8 mouse cellular contexts compared by ENCODE assay signal in genomic region chr4:117913421-117913820, GRCm38 (mm10). TPM values are rescaled to one million over a fixed set of nuclear protein-coding genes. Genes with fewer than 3 reads are reported as not detected.
A peak's percentile ranks its signal among the peaks of the same experiment; 100 is the strongest.
DNase-seq lines count a peak whose midpoint lies in the region; ATAC-seq and TF ChIP-seq lines count a peak whose summit lies in the region.

No protein-coding gene starts in this region.

- H3K4me3 ChIP-seq in C2C12 (ENCODE audit: insufficient read depth, poor library complexity, severe bottlenecking): peak overlapping the region; percentile 83
- peak overlapping the region; percentile 60 for H3K4me3 ChIP-seq in heart, embryonic 11.5 days (ENCODE audit: low read depth, low read length)
- peak overlapping the region; percentile 87 for H3K4me3 ChIP-seq in kidney, embryonic 16.5 days (ENCODE audit: low read length)
- no peak overlapping the region for H3K4me3 ChIP-seq in thymus, adult 2 months (ENCODE audit: control insufficient read depth, insufficient read depth, low read length)

- peaks cover 63% of the 10 kb centered on the region for H3K79me2 ChIP-seq in C2C12 (ENCODE audit: control insufficient read depth, insufficient read depth)

- peaks cover 32% of the 10 kb centered on the region for H3K4me1 ChIP-seq in heart, embryonic 11.5 days (ENCODE audit: control insufficient read depth, insufficient read depth, low read length)
- peaks cover 33% of the 10 kb centered on the region for H3K4me1 ChIP-seq in kidney, embryonic 16.5 days (ENCODE audit: insufficient read depth, low read length)
- H3K4me1 ChIP-seq in thymus, adult 2 months (replicated peaks; ENCODE audit: control insufficient read depth, insufficient read depth, low read length): peaks cover 15% of the 10 kb centered on the region

- TF ChIP-seq POLR2A in brain, embryonic 14.5 days (IDR thresholded peaks at IDR 0.05; ENCODE audit: borderline replicate concordance, extremely low read depth, insufficient read depth, insufficient read length, poor library complexity, severe bottlenecking): no peak
- TF ChIP-seq POLR2A in thymus, adult 2 months (IDR thresholded peaks at IDR 0.05; ENCODE audit: control insufficient read depth, extremely low read depth, insufficient read depth, low read length, poor library complexity): no peak

- H3K27me3 ChIP-seq in C2C12 (ENCODE audit: control insufficient read depth, insufficient read depth, insufficient read length): no peaks in the 10 kb centered on the region
- no peaks in the 10 kb centered on the region for H3K27me3 ChIP-seq in heart, embryonic 11.5 days (ENCODE audit: control insufficient read depth, insufficient read depth, low read length)
- no peaks in the 10 kb centered on the region for H3K27me3 ChIP-seq in kidney, embryonic 16.5 days (ENCODE audit: insufficient read depth, low read length)
- H3K27me3 ChIP-seq in thymus, adult 2 months (ENCODE audit: control insufficient read depth, insufficient read depth, low read length): no peaks in the 10 kb centered on the region

- peak overlapping the region; percentile 77; the same call in 1 of the 2 replicates for H3K9ac ChIP-seq in heart, embryonic 11.5 days (ENCODE audit: low read depth, low read length)
- H3K9ac ChIP-seq in kidney, embryonic 16.5 days (replicated peaks; ENCODE audit: low read length): 0 out of 2 replicates have a peak overlapping the region, but pooled peaks have one; percentile 85

- no peak overlapping the region for H3K27ac ChIP-seq in heart, embryonic 11.5 days (ENCODE audit: low read depth, low read length)
- H3K27ac ChIP-seq in kidney, embryonic 16.5 days (ENCODE audit: low read length): no peak overlapping the region
- H3K27ac ChIP-seq in thymus, adult 2 months (ENCODE audit: control insufficient read depth, insufficient read depth, low read length): no peak overlapping the region

- peak overlapping the region; percentile 92 for H3K4me2 ChIP-seq in heart, embryonic 11.5 days
- peak overlapping the region; percentile 99 for H3K4me2 ChIP-seq in kidney, embryonic 16.5 days (replicated peaks; ENCODE audit: low read depth, low read length)

- H3K9me3 ChIP-seq in heart, embryonic 11.5 days (replicated peaks; ENCODE audit: control insufficient read depth, low read length): no peaks in the 10 kb centered on the region
- no peaks in the 10 kb centered on the region for H3K9me3 ChIP-seq in kidney, embryonic 16.5 days (ENCODE audit: low read length)

- ATAC-seq in heart, embryonic 11.5 days (replicated peaks; ENCODE audit: insufficient number of reproducible peaks, low FRiP score, low TSS enrichment): no peak
- ATAC-seq in kidney, embryonic 16.5 days (ENCODE audit: low FRiP score, low TSS enrichment): no peak

- no peak overlapping the region for H3ac ChIP-seq in C2C12 (ENCODE audit: control insufficient read depth, insufficient read length, low read depth)

- H3K36me3 ChIP-seq in C2C12 (ENCODE audit: control insufficient read depth, insufficient read depth): peaks cover 29% of the 10 kb centered on the region
- H3K36me3 ChIP-seq in heart, embryonic 11.5 days (ENCODE audit: control insufficient read depth, insufficient read depth, low read length): peaks cover 8% of the 10 kb centered on the region; the same call in 1 of the 2 replicates
- H3K36me3 ChIP-seq in kidney, embryonic 16.5 days (ENCODE audit: insufficient read depth, low read length): peaks cover 12% of the 10 kb centered on the region
- no peaks in the 10 kb centered on the region for H3K36me3 ChIP-seq in thymus, adult 2 months (ENCODE audit: control insufficient read depth, insufficient read depth, low read length)

- peak; percentile 40 for DNase-seq in brain, embryonic 14.5 days (ENCODE audit: low read depth)
- peak; percentile 82 for DNase-seq in lung, postnatal 36 days
- DNase-seq in thymus, adult 2 months: no peak
- DNase-seq in gastrocnemius, postnatal 4 days (ENCODE audit: low spot score in 2 of 2): no peak
- DNase-seq in frontal cortex, adult 2 months (ENCODE audit: extremely low spot score in 1 of 2, low spot score in 1 of 2): no peak

- WGBS in heart, embryonic 11.5 days (ENCODE audit: insufficient replicate concordance): 39% methylated on average over 3 of the region's 3 CpGs
- WGBS in kidney, embryonic 16.5 days: 59% methylated on average over 3 of the region's 3 CpGs
- WGBS in thymus, adult 2 months: 89% methylated on average over 3 of the region's 3 CpGs

- TF ChIP-seq CTCF in C2C12 (IDR thresholded peaks at IDR 0.05; ENCODE audit: control insufficient read depth, insufficient read depth, insufficient read length): no peak
- no peak for TF ChIP-seq CTCF in brain, embryonic 14.5 days (IDR thresholded peaks at IDR 0.05; ENCODE audit: borderline replicate concordance, extremely low read depth, insufficient read depth, insufficient read length)
- no peak for TF ChIP-seq CTCF in thymus, adult 2 months (IDR thresholded peaks at IDR 0.05; ENCODE audit: borderline replicate concordance, control insufficient read depth, extremely low read depth, insufficient read depth, low read length, poor library complexity)

- H3K79me3 ChIP-seq in C2C12 (ENCODE audit: low read depth): peaks cover 51% of the 10 kb centered on the region

TF ChIP-seq in C2C12, 6 proteins besides CTCF, POLR2A, EP300 and RAD21:
- no peak for TF ChIP-seq CEBPB (IDR thresholded peaks at IDR 0.05; ENCODE audit: low read depth)
- TF ChIP-seq MYOD1 (IDR thresholded peaks at IDR 0.05; ENCODE audit: control insufficient read depth, insufficient read length, low read depth): no peak
- no peak for TF ChIP-seq FOSL1 (IDR thresholded peaks at IDR 0.05; ENCODE audit: insufficient read depth, low read length, poor library complexity, severe bottlenecking)
- TF ChIP-seq MAX (IDR thresholded peaks at IDR 0.05): no peak
- TF ChIP-seq USF1 (IDR thresholded peaks at IDR 0.05; ENCODE audit: low read depth): no peak
- TF ChIP-seq MYOG (IDR thresholded peaks at IDR 0.05; ENCODE audit: control insufficient read depth, extremely low read depth, insufficient read length): no peak

RNA-seq across cellular contexts. Expression of gene Ipo13, which starts 1.4 kb away (rescaled TPM):
- polyA plus RNA-seq in C2C12 (2012; fragmentation: generic; extraction: Trizol): 43.6 TPM
- polyA plus RNA-seq in brain, embryonic 14.5 days (2012; rRNA removed): 116 and 126 TPM in 2 replicates
- 31.6 and 37.4 TPM in 2 replicates for polyA plus RNA-seq in heart, embryonic 11.5 days (2014; fragmentation: Nextera tagmentation; extraction: Ambion mirVana)
- 52.9 and 53.1 TPM in 2 replicates for polyA plus RNA-seq in kidney, embryonic 16.5 days (2015; fragmentation: Nextera tagmentation; extraction: Ambion mirVana)
- polyA plus RNA-seq in thymus, adult 2 months (2012; rRNA removed): 87.7 and 96.0 TPM in 2 replicates
- 100 to 1,000 TPM; 124 to 135 TPM for total RNA-seq in gastrocnemius, postnatal 4 days (2021)
- polyA plus RNA-seq in frontal cortex, adult 2 months (2012; rRNA removed): 202 and 211 TPM in 2 replicates

RNA-seq across cellular contexts. Expression of gene Artn, which starts 16.1 kb away (rescaled TPM):
- polyA plus RNA-seq in C2C12 (2012; fragmentation: generic; extraction: Trizol): 2.6 TPM
- 0.40 and 0.59 TPM in 2 replicates for polyA plus RNA-seq in brain, embryonic 14.5 days (2012; rRNA removed)
- 0.50 and 0.80 TPM in 2 replicates for polyA plus RNA-seq in heart, embryonic 11.5 days (2014; fragmentation: Nextera tagmentation; extraction: Ambion mirVana)
- polyA plus RNA-seq in kidney, embryonic 16.5 days (2015; fragmentation: Nextera tagmentation; extraction: Ambion mirVana): 3.0 and 3.5 TPM in 2 replicates
- 0.26 and 0.27 TPM in 2 replicates for polyA plus RNA-seq in thymus, adult 2 months (2012; rRNA removed)
- 1 to 10 TPM; 1.4 to 2.0 TPM for total RNA-seq in gastrocnemius, postnatal 4 days (2021)
- 4.3 TPM in 2 replicates for polyA plus RNA-seq in frontal cortex, adult 2 months (2012; rRNA removed)

RNA-seq across cellular contexts. Expression of gene Dph2, which starts 21.6 kb away (rescaled TPM):
- polyA plus RNA-seq in C2C12 (2012; fragmentation: generic; extraction: Trizol): 16.4 TPM
- 22.7 and 36.5 TPM in 2 replicates for polyA plus RNA-seq in brain, embryonic 14.5 days (2012; rRNA removed)
- polyA plus RNA-seq in heart, embryonic 11.5 days (2014; fragmentation: Nextera tagmentation; extraction: Ambion mirVana): 12.7 and 14.2 TPM in 2 replicates
- polyA plus RNA-seq in kidney, embryonic 16.5 days (2015; fragmentation: Nextera tagmentation; extraction: Ambion mirVana): 22.1 and 22.7 TPM in 2 replicates
- 38.8 and 45.8 TPM in 2 replicates for polyA plus RNA-seq in thymus, adult 2 months (2012; rRNA removed)
- 1 to 10 TPM; 4.6 to 5.3 TPM for total RNA-seq in gastrocnemius, postnatal 4 days (2021)
- polyA plus RNA-seq in frontal cortex, adult 2 months (2012; rRNA removed): 12.8 and 13.5 TPM in 2 replicates

RNA-seq across cellular contexts. Expression of gene Atp6v0b, which starts 26.3 kb away (rescaled TPM):
- polyA plus RNA-seq in C2C12 (2012; fragmentation: generic; extraction: Trizol): 296 TPM
- polyA plus RNA-seq in brain, embryonic 14.5 days (2012; rRNA removed): 453 and 682 TPM in 2 replicates
- polyA plus RNA-seq in heart, embryonic 11.5 days (2014; fragmentation: Nextera tagmentation; extraction: Ambion mirVana): 194 and 197 TPM in 2 replicates
- polyA plus RNA-seq in kidney, embryonic 16.5 days (2015; fragmentation: Nextera tagmentation; extraction: Ambion mirVana): 270 and 305 TPM in 2 replicates
- 372 and 526 TPM in 2 replicates for polyA plus RNA-seq in thymus, adult 2 months (2012; rRNA removed)
- 10 to 100 TPM; 67.0 to 70.8 TPM for total RNA-seq in gastrocnemius, postnatal 4 days (2021)
- 722 and 766 TPM in 2 replicates for polyA plus RNA-seq in frontal cortex, adult 2 months (2012; rRNA removed)

RNA-seq across cellular contexts. Expression of gene B4galt2, which starts 30.1 kb away (rescaled TPM):
- polyA plus RNA-seq in C2C12 (2012; fragmentation: generic; extraction: Trizol): 37.7 TPM
- polyA plus RNA-seq in brain, embryonic 14.5 days (2012; rRNA removed): 156 and 175 TPM in 2 replicates
- 13.8 and 14.1 TPM in 2 replicates for polyA plus RNA-seq in heart, embryonic 11.5 days (2014; fragmentation: Nextera tagmentation; extraction: Ambion mirVana)
- 18.0 TPM in 2 replicates for polyA plus RNA-seq in kidney, embryonic 16.5 days (2015; fragmentation: Nextera tagmentation; extraction: Ambion mirVana)
- polyA plus RNA-seq in thymus, adult 2 months (2012; rRNA removed): 3.7 and 4.4 TPM in 2 replicates
- total RNA-seq in gastrocnemius, postnatal 4 days (2021): 10 to 100 TPM; 25.7 to 27.4 TPM
- 106 and 118 TPM in 2 replicates for polyA plus RNA-seq in frontal cortex, adult 2 months (2012; rRNA removed)

Comparison
In these comparisons a context has a peak if more than half of its experiments do, and no peak if none do; other contexts are left out.
1. DNase-seq: peak in brain, embryonic 14.5 days (single experiment) and lung, postnatal 36 days (single experiment); none in thymus, adult 2 months (single experiment), gastrocnemius, postnatal 4 days (0 of 2) and frontal cortex, adult 2 months (0 of 2).